Mouse (Mus musculus) left cerebral cortex, postnatal 14 days (tissue): ENCODE measurements around the gene Lag3. TPM values are rescaled to one million over a fixed set of nuclear protein-coding genes. Genes with fewer than 3 reads are reported as not detected.
A peak's percentile ranks its signal among the peaks of the same experiment; 100 is the strongest.

ENCODE experiments used
- DNase-seq, 2 experiments: peaks; one replicate each; pipeline ENCODE4 v3.0.0; 2021 to 2022; ENCODE audit warnings: low spot score in 2 of 2, mixed read lengths in 1 of 2
- intact Hi-C: fragments of 180-260 bp; cut with DNase I; formaldehyde crosslinking; loops from one replicate; pipeline ENCODE4 v1.15.1; 2025
- total RNA-seq, 2 experiments: library from RNA; stranded (reverse); gene quantifications; 2 replicates each; pipeline ENCODE4 v1.2.3; 2021

Gene Lag3
- total RNA-seq, 2 experiments from 2014 or later, result 2.1 to 3.0 TPM

GRCm38 (mm10) chr6:124865766-124866362 lies 45.6 kb downstream of the Lag3 start:
- intact Hi-C loops, result no loop called here
- DNase-seq, result no peak

GRCm38 (mm10) chr6:124863658-124864298 lies 47.7 kb downstream of the Lag3 start, which contains the start of gene Gpr162:
Gene Gpr162 (minus strand): TSS chr6:124863983.
- intact Hi-C loops, result loop anchor here (2.0 to 5.0 kb wide), 2 partner anchors 41 to 69 kb away; partner anchors contain the start of gene Mlf2
- DNase-seq, result peak; percentile 72 to 90

GRCm38 (mm10) chr6:124863125-124863657 lies 48.3 kb downstream of the Lag3 start:
- DNase-seq, result no peak
- intact Hi-C loops, result loop anchor here (2.0 to 5.0 kb wide), 2 partner anchors 42 to 69 kb away; partner anchors contain the start of gene Mlf2

- intact Hi-C loops, result loop anchor here (2.0 to 5.0 kb wide), 2 partner anchors 42 to 70 kb away; partner anchors contain the start of gene Mlf2
- peak in 1 of 2 experiments; percentile 52 for DNase-seq
These were observed 48.9 kb downstream of the Lag3 start for GRCm38 (mm10) chr6:124862406-124863124.

DNA sequence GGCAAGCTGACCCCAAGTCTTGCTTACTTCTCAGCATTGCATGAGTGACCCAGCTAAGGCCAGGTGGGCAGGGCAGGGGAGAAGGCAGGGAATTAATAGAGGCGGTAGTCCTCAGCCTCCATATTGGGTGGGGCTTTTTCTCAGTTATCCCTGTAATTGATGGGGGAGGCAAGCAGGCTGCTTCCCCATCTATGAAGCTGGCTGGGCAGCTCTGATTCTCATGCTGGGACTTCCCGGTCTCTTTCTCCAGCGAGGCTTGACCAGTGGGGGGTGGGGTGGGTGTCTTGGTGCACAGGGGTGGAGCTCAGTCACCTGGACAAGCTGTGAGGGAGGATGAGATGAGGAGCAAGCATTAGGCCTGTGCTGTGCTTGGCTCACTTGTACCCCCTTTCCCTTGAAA lies 49.7 kb downstream of the Lag3 start:
- no peak for DNase-seq
- intact Hi-C loops, result loop anchor here (2.0 to 5.0 kb wide), 2 partner anchors 43 to 70 kb away; partner anchors contain the start of gene Mlf2

GRCm38 (mm10) chr6:124861266-124861665 lies 50.2 kb downstream of the Lag3 start:
- intact Hi-C loops, result loop anchor here (5.0 kb wide), 1 partner anchor 71 kb away; the partner anchor contains the start of gene Mlf2
- no peak for DNase-seq

DNA sequence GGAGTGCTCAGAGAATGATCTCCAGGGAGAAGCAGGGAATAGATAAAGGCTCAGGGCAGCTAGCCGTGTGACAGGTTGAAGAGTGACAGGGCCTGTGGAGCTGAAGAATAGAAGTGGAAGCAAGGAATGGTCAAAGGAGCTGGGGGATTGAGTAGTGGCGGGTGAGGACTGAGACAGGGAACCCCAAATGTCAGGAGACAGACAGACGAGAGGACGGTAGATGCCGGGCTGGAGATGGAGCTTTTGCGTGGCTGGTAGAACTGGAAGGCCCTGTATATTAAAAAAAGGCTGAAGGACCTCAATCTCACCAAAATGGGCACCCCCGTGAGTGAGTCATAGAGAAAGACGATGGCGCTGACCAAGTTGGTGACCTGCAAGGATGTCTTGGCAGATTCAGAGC lies 51.0 kb downstream of the Lag3 start:
- DNase-seq, result no peak
- intact Hi-C loops, result loop anchor here (5.0 kb wide), 1 partner anchor 72 kb away; the partner anchor contains the start of gene Mlf2

DNA sequence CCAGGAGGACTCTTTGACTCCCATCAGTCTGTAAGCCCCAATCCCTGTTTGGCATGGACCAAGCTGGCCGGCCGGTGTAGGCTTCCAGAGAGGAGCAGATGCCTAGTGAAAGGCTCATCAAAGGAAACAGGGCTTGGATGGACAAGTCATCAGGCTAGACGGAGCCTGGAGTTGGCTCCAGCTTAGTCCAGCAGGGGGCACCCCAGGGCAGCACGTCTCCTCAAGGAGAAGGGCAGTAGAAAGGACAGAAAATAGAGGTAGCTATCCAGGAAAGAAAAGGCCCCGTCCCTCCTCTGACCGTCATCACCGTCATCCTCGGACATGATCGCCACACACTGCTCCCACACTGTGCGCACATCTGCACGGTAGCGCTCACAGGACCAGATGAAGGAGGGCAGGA lies 51.8 kb downstream of the Lag3 start:
- peak; percentile 91 to 93 for DNase-seq
- intact Hi-C loops, result loop anchor here (5.0 kb wide), 1 partner anchor 73 kb away; the partner anchor contains the start of gene Mlf2

DNA sequence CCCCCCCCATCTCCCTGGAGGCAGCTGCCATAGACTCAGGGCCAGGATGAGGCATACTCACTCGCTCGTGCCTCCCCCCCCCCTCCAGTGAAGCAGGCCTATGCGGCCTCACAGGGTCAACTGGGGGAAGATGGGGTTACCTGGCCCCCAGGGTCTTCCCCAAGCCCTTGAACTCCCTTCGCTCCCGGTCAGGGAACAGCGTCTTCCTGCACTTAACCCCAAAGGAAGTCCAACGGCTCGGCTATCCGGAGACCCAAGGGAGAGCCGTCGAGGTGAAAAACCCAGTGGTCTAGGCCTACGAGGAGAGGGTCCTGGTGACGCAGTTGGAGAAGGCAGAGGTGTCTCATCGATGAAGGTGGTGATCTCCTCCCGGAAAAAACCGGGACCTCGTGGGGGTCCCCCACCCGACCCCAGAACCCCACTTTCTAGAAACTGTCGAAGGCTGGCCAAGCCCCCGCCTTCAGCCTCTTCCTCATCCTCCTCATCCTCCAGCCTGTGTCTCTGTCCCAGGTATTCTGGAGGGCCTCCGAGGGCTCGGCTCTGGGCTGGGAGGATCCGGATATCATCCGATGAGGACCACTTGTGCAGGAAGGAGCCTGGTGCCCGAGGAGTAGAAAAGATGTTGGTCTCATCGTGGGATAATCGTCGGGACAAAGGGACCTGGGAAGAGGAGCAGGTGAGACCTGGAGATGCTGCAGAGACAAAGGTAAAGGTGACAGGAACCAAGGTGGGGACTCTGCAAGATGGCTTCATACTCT lies 52.8 kb downstream of the Lag3 start:
- intact Hi-C loops, result no loop called here
- no peak for DNase-seq

GRCm38 (mm10) chr6:124857840-124858530 lies 53.5 kb downstream of the Lag3 start:
- intact Hi-C loops, result loop anchor here (2.0 kb wide), 1 partner anchor 59 kb away; no protein-coding TSS in a partner anchor
- DNase-seq, result no peak

- intact Hi-C loops, result loop anchor here (2.0 kb wide), 1 partner anchor 60 kb away; no protein-coding TSS in a partner anchor
These were observed 54.3 kb downstream of the Lag3 start, which contains the start of gene P3h3 for GRCm38 (mm10) chr6:124856916-124857839. Gene P3h3 (minus strand): TSS chr6:124857752.

DNA sequence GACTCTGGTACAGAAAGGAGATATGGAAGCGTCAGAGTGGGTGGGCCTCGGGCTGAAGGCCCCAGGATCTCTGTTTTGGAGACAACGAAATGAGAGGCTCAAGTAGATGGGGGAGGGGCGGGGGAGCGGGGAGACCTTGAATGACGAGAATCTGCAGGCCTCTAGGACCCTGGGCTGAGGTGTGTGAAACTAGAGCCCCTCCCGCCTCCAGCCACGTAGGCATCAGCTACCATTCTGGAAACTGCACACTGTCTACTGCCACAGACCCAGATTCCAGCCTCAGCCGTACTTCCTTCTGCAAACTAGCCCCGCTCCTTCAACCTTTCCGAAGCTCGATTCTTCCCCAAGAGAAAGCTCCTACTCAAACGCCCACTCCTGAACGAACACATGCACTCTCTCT lies 55.2 kb downstream of the Lag3 start:
- peak; percentile 71 to 79 for DNase-seq

More at GRCm38 (mm10) chr6:124856916-124857839, 54.3 kb downstream of the Lag3 start, which contains the start of gene P3h3:
- peak; percentile 83 to 92 for DNase-seq

GRCm38 (mm10) chr6:124854647-124855046 lies 56.9 kb downstream of the Lag3 start:
- no peak for DNase-seq
- intact Hi-C loops, result no loop called here

More for the DNA sequence above, 55.2 kb downstream of the Lag3 start:
- intact Hi-C loops, result loop anchor here (2.0 kb wide), 1 partner anchor 60 kb away; no protein-coding TSS in a partner anchor
